Mouse (Mus musculus): ENCODE measurements around the gene Hbp1. TPM values are rescaled to one million over a fixed set of nuclear protein-coding genes. Genes with fewer than 3 reads are reported as not detected.

Gene Hbp1
- 30.3 and 34.1 TPM in 2 replicates for polyA plus RNA-seq (2015; fragmentation: Nextera tagmentation; extraction: Ambion mirVana)

GRCm38 (mm10) chr12:31949759-31950658 is at the start of gene Hbp1:
Gene Hbp1 (minus strand): TSS chr12:31950535.

Other genes with a start within 250 kb of the Hbp1 start
- gene Gpr22, start 236.6 kb downstream of the Hbp1 start, polyA plus RNA-seq (2015; fragmentation: Nextera tagmentation; extraction: Ambion mirVana), result 23.0 and 23.5 TPM in 2 replicates
- gene Prkar2b, start 110.8 kb upstream of the Hbp1 start, polyA plus RNA-seq (2015; fragmentation: Nextera tagmentation; extraction: Ambion mirVana), result 101 and 102 TPM in 2 replicates

All from neural tube, postnatal 0 days (tissue).